Mouse (Mus musculus): Measurements from ENCODE around the gene Yap1. TPM values are rescaled to one million over a fixed set of nuclear protein-coding genes. Genes with fewer than 3 reads are reported as not detected.

Yap1 gene
- 12.5 and 13.1 TPM in 2 replicates for polyA plus RNA-seq (2012; rRNA removed)

DNA sequence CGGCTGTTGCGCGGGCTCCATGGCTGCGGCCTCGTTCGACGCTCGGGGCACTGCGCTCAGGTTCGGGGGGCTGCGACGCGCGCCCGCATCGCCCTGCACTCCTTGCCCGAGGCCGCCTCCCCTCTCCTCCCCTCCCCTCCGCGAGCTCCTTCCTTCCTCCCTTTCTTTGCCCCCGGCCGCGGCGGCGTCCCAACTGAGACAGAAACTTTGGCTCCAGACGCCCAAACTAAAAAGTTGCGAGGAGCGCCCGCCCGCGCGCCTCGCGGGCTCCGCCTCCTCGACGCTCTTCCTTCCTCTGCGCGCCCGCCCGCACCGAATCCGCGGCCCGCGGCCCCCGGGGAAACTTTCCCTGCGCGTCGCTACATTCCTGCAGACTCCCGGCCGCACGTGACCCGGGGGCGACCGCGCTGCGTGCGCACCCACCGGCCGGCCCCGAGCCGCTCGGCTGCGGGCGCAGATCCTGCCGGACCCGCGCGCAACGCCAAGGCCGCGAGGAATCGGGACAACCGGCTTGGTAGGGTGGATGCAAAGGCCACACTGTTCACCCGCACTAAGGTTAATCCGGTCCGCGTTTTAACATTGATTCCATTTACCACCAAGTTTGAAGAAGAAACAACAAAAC is at the start of gene Yap1:
Yap1 (minus strand) TSS at position 227 of the 622 bp plus-strand sequence.
- Histone ChIP-seq H3K27ac (ENCODE audit: insufficient read depth, low read length) (no peak within 1 kb of the TSS), H3K4me1 (ENCODE audit: control insufficient read depth, insufficient read depth, low read length) (peaks cover 1% of the 10 kb centered on the region; the same call in 1 of the 2 replicates), H3K4me3 (ENCODE audit: insufficient read depth, low read length) (peak within 1 kb of the TSS; percentile 83)
- TF ChIP-seq CTCF (IDR thresholded peaks at IDR 0.05; ENCODE audit: extremely low read depth, insufficient read depth, low read length), result no peak
- no peak for TF ChIP-seq POLR2A (IDR thresholded peaks at IDR 0.05; ENCODE audit: extremely low read depth, insufficient read depth, low read length)

DNA sequence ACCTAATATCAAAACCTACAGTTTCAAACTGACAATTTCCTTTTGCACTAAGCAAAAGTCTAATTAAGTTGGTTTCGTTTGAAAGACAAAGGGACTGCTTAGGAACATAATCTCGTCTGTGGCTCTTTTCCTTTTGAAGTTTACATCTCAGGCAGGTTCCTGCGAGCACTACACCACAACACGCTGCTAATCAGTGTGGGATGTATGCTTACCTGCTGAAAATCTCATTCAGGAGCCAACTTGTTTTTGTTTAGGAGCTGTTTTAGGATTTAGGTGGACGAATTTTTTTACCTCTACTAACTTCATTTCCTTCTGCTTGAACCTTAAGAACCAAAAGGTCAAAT is 38.6 kb upstream of the Yap1 start:
- H3K4me1 ChIP-seq (ENCODE audit: control insufficient read depth, insufficient read depth, low read length), result no peaks in the 10 kb centered on the region
- TF ChIP-seq POLR2A (IDR thresholded peaks at IDR 0.05; ENCODE audit: extremely low read depth, insufficient read depth, low read length) (no peak), CTCF (IDR thresholded peaks at IDR 0.05; ENCODE audit: extremely low read depth, insufficient read depth, low read length) (no peak)
- no peak overlapping the region for H3K27ac ChIP-seq (ENCODE audit: insufficient read depth, low read length)
- H3K4me3 ChIP-seq (ENCODE audit: insufficient read depth, low read length), result peak overlapping the region; percentile 76

DNA sequence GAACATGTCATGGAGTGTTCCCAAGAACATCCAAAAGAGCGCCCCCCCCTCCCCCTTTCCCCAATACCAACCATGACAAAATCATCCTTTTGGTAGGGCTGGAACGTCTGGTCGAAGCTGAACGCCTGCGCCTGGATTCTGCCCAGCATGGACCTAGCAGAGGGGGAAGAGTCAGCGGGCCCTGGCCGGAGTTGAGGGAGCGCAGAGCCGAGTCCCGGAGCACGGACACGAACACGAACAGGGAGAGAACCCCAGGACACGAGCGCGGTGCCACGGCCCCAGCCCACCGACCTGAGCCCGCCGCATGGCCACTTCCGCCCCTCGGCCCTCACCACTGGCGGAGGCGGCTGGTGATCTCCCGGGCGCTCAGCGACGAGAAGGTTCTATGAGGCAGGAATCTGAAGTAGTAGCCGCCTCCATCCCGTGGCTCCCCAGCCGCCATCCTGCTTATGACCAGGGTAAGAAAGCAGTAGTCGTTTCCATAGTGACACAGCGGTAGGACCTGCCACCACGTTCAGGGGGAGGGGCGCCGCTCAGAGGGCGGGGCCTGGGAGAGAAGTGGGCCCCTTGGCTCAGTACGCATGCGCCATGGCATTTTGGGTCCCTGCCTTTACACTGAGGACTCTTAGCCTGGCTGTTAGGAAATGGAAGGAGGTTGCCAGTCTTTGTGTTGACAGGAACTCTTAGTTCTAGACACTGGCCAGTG is 38.1 kb upstream of the Yap1 start, which contains the start of gene Cfap300:
Cfap300 (minus strand) TSS at position 486 of the 706 bp plus-strand sequence.
- Histone ChIP-seq H3K27ac (ENCODE audit: insufficient read depth, low read length) (peak within 1 kb of the TSS; percentile 45), H3K4me3 (ENCODE audit: insufficient read depth, low read length) (peak within 1 kb of the TSS; percentile 76), H3K4me1 (ENCODE audit: control insufficient read depth, insufficient read depth, low read length) (no peaks in the 10 kb centered on the region)
- TF ChIP-seq POLR2A (IDR thresholded peaks at IDR 0.05; ENCODE audit: extremely low read depth, insufficient read depth, low read length) (peak; percentile 88), CTCF (IDR thresholded peaks at IDR 0.05; ENCODE audit: extremely low read depth, insufficient read depth, low read length) (no peak)

DNA sequence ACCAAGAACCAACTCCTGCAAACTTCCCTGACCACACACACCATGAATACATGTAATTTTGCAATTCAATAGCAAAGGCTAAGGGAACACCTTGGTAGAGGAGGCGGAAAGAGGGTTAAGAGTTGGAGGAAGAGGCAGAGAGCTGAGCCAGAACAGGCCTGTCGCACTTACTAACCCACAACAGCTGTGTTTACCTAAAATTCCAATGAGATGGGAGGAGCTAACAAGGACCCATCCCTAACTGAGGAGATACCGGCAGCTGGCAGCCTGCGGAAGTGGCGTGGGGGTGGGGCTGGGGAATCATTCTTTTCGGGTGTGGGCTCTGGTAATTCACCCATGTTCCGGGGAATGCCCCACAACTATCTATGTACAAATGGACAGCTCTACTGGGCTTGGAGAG is 31.1 kb upstream of the Yap1 start:
- Histone ChIP-seq H3K4me3 (ENCODE audit: insufficient read depth, low read length) (no peak overlapping the region), H3K27ac (ENCODE audit: insufficient read depth, low read length) (no peak overlapping the region), H3K4me1 (ENCODE audit: control insufficient read depth, insufficient read depth, low read length) (no peaks in the 10 kb centered on the region)
- no peak for TF ChIP-seq CTCF (IDR thresholded peaks at IDR 0.05; ENCODE audit: extremely low read depth, insufficient read depth, low read length)
- no peak for TF ChIP-seq POLR2A (IDR thresholded peaks at IDR 0.05; ENCODE audit: extremely low read depth, insufficient read depth, low read length)

DNA sequence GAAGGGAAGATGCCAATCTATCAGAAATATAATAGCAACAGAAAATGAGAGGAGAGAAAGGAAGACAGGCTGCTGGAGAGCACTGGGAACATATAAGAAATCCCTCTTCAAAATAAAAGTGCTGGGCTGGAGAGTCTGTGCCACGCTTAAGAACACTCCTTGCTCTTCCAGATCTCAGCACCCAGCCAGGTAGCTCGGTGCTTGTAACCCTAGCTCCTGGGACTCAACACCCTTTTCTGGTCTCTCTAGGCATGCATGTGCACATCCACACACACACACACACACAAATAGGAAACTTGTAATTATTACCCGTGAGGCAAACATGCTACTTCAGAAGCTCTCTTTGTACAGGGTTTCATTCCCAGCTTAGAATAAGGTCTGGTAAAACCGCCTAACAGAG is 30.7 kb upstream of the Yap1 start:
- Histone ChIP-seq H3K4me3 (ENCODE audit: insufficient read depth, low read length) (no peak overlapping the region), H3K4me1 (ENCODE audit: control insufficient read depth, insufficient read depth, low read length) (no peaks in the 10 kb centered on the region), H3K27ac (ENCODE audit: insufficient read depth, low read length) (no peak overlapping the region)
- TF ChIP-seq CTCF (IDR thresholded peaks at IDR 0.05; ENCODE audit: extremely low read depth, insufficient read depth, low read length), result no peak
- TF ChIP-seq POLR2A (IDR thresholded peaks at IDR 0.05; ENCODE audit: extremely low read depth, insufficient read depth, low read length), result no peak

DNA sequence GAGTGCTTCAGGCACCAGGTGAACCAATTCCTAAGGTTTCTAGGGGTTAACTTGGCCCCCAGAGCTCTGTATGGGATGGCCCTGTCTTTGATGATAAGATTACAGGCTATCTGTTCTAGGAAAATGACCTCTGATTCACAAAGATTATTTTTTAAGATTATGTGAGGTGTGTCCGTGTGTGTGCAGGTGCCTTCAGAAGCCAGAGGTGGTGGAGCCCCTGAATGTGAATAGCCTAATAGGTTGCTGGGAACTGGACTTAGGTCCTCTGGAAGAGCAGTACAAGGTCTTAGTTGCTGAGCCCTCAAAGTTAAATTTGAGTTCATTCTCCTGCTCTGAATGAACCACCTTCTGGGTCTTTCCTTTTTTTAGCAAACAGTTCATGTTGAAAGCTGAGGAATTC is 29.7 kb upstream of the Yap1 start:
- TF ChIP-seq POLR2A (IDR thresholded peaks at IDR 0.05; ENCODE audit: extremely low read depth, insufficient read depth, low read length) (no peak), CTCF (IDR thresholded peaks at IDR 0.05; ENCODE audit: extremely low read depth, insufficient read depth, low read length) (no peak)
- Histone ChIP-seq H3K4me3 (ENCODE audit: insufficient read depth, low read length) (no peak overlapping the region), H3K4me1 (ENCODE audit: control insufficient read depth, insufficient read depth, low read length) (no peaks in the 10 kb centered on the region), H3K27ac (ENCODE audit: insufficient read depth, low read length) (no peak overlapping the region)

DNA sequence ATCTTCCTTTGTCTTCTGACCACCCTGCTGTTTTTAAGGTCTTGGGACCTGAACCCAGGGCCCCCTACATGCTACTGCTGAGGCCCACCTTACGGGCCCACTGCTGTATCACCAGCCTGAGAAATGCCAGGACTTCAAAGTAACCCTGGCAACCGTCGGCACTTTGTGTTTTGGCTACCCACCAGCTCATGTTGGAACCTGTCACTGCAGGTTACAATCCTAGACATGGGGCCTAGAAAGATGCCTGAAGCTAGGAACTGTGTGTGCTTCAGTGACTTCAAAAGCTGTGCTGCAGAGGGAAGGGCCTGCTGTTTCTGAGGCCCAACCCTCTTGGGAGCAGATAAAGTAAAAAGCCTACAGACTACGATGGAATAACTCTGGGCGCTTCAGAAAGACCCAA is 28.5 kb upstream of the Yap1 start:
- Histone ChIP-seq H3K27ac (ENCODE audit: insufficient read depth, low read length) (no peak overlapping the region), H3K4me1 (ENCODE audit: control insufficient read depth, insufficient read depth, low read length) (no peaks in the 10 kb centered on the region), H3K4me3 (ENCODE audit: insufficient read depth, low read length) (no peak overlapping the region)
- TF ChIP-seq POLR2A (IDR thresholded peaks at IDR 0.05; ENCODE audit: extremely low read depth, insufficient read depth, low read length) (no peak), CTCF (IDR thresholded peaks at IDR 0.05; ENCODE audit: extremely low read depth, insufficient read depth, low read length) (no peak)

DNA sequence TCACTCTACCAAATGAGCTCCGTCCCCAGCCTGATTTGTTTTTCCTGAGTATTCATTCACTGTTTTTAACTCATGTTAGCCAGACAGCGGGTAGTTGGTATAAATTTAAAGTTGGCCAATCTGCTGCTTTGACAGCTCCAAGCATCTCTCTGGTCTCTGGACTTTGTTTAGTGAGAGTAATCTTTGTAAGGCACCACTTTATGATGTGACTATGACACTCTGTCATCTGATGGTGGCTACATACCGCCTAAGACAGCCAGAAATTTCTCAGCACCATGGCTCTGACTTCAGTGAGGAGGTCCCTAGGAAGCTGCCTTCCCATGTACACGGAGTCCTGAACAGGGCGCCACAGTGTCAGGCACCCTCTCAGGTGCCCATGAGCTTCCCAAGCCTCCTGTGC is 14.2 kb upstream of the Yap1 start:
- Histone ChIP-seq H3K4me1 (ENCODE audit: control insufficient read depth, insufficient read depth, low read length) (no peaks in the 10 kb centered on the region), H3K4me3 (ENCODE audit: insufficient read depth, low read length) (no peak overlapping the region), H3K27ac (ENCODE audit: insufficient read depth, low read length) (no peak overlapping the region)
- TF ChIP-seq CTCF (IDR thresholded peaks at IDR 0.05; ENCODE audit: extremely low read depth, insufficient read depth, low read length), result no peak
- no peak for TF ChIP-seq POLR2A (IDR thresholded peaks at IDR 0.05; ENCODE audit: extremely low read depth, insufficient read depth, low read length)

DNA sequence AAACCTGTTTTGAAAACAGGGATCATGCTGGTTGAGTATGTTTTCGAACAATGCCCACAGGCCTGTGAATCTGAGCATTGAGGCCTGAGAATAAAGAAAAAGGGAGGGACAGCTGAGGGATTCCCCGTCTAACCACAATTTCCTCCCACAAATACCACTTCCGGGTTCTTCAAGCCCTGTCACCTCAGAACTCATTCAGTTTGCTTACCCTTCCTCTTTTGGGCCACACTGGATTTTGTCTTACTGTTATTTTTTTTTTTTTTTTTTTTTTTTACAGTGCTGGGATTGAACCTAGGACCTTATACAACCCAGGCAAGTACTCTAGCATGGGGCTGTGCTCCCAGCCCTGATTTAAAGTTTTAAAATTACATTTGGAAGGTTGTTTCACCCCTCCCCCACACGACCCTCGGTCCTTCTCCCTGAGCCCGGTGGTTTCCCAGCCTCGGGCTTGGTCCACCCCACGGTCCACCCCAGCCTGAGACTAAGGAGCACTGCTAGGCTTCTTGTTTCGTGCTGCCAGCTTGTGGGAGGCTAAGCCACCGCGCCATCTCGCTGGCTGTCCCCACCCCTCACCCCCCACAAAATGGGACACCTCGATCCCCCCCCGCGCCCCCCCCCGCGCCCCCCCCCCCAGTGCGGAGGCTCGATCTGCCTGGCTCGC is 13.0 kb upstream of the Yap1 start:
- Histone ChIP-seq H3K27ac (ENCODE audit: insufficient read depth, low read length) (no peak overlapping the region), H3K4me1 (ENCODE audit: control insufficient read depth, insufficient read depth, low read length) (no peaks in the 10 kb centered on the region), H3K4me3 (ENCODE audit: insufficient read depth, low read length) (no peak overlapping the region)
- TF ChIP-seq CTCF (IDR thresholded peaks at IDR 0.05; ENCODE audit: extremely low read depth, insufficient read depth, low read length) (no peak), POLR2A (IDR thresholded peaks at IDR 0.05; ENCODE audit: extremely low read depth, insufficient read depth, low read length) (no peak)

All from cortical plate, adult 2 months (tissue).